Mouse (Mus musculus): ENCODE data around the gene Tubb2a.

- TF ChIP-seq CTCF (IDR thresholded peaks at IDR 0.05; ENCODE audit: control insufficient read depth, insufficient read depth, low read length) (no peak), POLR2A (IDR thresholded peaks at IDR 0.05; ENCODE audit: borderline replicate concordance, control insufficient read depth, low read depth, low read length) (no peak)
Measured at GRCm38 (mm10) chr13:34116508-34116907, 38.7 kb upstream of the Tubb2a start.

Data from bone marrow, adult 2 months (tissue).